Mouse (Mus musculus) kidney, embryonic 16.5 days (tissue): ENCODE data around the gene Frmd8. TPM values are rescaled to one million over a fixed set of nuclear protein-coding genes. Genes with fewer than 3 reads are reported as not detected.
A peak's percentile ranks its signal among the peaks of the same experiment; 100 is the strongest.

Experiments used
- ATAC-seq: fragments of 200-750 bp; cut with Nextera tagmentation; 2 replicates; pipeline ENCODE4 v1.8.0; 2017; ENCODE audit warnings: moderate TSS enrichment; ENCODE audit not compliant: low FRiP score, low TSS enrichment
- H3K27ac ChIP-seq: fragments of 300-500 bp; sonication (generic); 2 replicates; pipeline ENCODE4 v1.5.1; 2014; ENCODE audit warnings: low read length
- H3K27me3 ChIP-seq: fragments of 300-500 bp; sonication (generic); 2 replicates; pipeline ENCODE4 v1.6.1; 2014; ENCODE audit warnings: low read length, control low read depth, mixed read lengths; ENCODE audit not compliant: insufficient read depth
- H3K36me3 ChIP-seq: fragments of 300-500 bp; sonication (generic); 2 replicates; pipeline ENCODE4 v1.6.1; 2014; ENCODE audit warnings: low read length, control low read depth, mixed read lengths; ENCODE audit not compliant: insufficient read depth
- H3K4me1 ChIP-seq: fragments of 300-500 bp; sonication (generic); 2 replicates; pipeline ENCODE4 v1.6.1; 2014; ENCODE audit warnings: low read length, control low read depth, mixed read lengths; ENCODE audit not compliant: insufficient read depth
- H3K4me2 ChIP-seq: fragments of 300-500 bp; sonication (generic); replicated peaks from 2 replicates; pipeline ENCODE4 v1.6.1; 2014; ENCODE audit warnings: low read depth, low read length
- H3K4me3 ChIP-seq: fragments of 300-500 bp; sonication (generic); 2 replicates; pipeline ENCODE4 v1.5.1; 2014; ENCODE audit warnings: mild to moderate bottlenecking, low read length
- H3K9ac ChIP-seq: fragments of 300-500 bp; sonication (generic); replicated peaks from 2 replicates; pipeline ENCODE4 v1.6.1; 2014; ENCODE audit warnings: low read length
- H3K9me3 ChIP-seq: fragments of 300-500 bp; sonication (generic); 2 replicates; pipeline ENCODE4 v1.6.1; 2016; ENCODE audit warnings: low read length, control low read depth
- WGBS: fragments of 180-500 bp; shearing (Covaris S2); extraction: QIAGEN DNeasy Blood & Tissue Kit; methylation state at CpG from one replicate; pipeline ENCODE4 v1.1.7; 2014; 5-methylcytosine and 5-hydroxymethylcytosine counted together
- polyA plus RNA-seq: library from polyadenylated mRNA; unstranded; fragments of >200 nt; fragmentation: Nextera tagmentation; extraction: Ambion mirVana; gene quantifications from 2 replicates; pipeline ENCODE4 v1.2.1, GENCODE M21; 2015

Frmd8 gene
- polyA plus RNA-seq, 1 experiment from 2014 or later = 50.6 TPM

DNA sequence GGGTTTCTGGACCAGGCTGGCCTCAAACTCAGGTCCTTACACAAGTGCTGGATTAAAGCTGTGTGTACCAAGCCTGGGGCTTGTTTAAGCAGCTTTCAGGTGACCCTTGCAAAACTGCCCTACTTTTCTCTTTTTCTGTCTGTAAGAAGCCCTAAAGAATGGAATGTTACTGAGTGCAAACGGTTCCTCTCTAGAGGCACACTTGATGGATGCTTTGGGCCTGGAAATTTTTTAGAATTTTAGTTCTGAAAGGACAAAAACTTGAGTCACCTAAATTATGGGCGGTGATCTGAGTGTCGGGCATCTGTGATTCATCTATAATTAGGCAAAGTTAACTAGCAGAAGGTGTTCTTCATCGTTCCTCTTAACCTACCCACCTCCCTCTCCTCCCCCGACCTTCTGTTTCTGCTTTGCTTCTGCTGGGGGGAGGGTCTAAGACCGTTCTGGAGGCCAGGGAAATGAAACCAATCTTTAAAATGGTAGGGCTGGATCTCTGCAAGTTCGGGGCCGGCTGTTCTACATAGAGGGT, 70.6 kb downstream of the Frmd8 start:
- Histone ChIP-seq H3K27me3 (no peaks in the 10 kb centered on the region), H3K9ac (peak overlapping the region; percentile 91), H3K4me1 (peaks cover 51% of the 10 kb centered on the region), H3K4me2 (peak overlapping the region; percentile 91; the same call in 1 of the 2 replicates), H3K9me3 (no peaks in the 10 kb centered on the region), H3K4me3 (no peak overlapping the region), H3K27ac (peak overlapping the region; percentile 100), H3K36me3 (0 out of 2 replicates have a peak, but pooled peaks cover 3% of the 10 kb centered on the region)
- WGBS = 29% methylated on average over 8 of the region's 8 CpGs
- ATAC-seq = no peak

DNA sequence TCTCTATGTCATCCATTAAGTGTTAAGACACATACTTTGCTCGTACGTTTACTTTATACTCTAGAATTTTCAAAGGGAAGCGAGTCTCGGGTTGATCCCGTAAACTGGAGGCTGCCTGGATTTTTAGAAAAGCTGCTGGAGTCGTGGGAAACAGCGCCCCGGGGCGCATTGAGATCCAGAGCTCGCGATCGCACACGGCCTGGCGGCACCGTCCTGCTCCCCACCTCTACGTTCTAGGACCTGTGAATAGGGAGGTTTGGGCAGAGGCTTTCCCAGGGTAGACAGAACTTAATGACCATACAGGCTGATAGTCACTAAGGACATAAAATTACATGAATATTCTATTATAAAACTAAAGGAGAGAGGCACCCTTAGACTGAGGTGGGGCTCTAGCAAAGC, 71.2 kb downstream of the Frmd8 start:
- H3K27ac ChIP-seq = peak overlapping the region; percentile 100
- peak overlapping the region; percentile 91 for H3K4me2 ChIP-seq
- WGBS = under 1% methylated on average over 16 of the region's 16 CpGs
- peaks cover 48% of the 10 kb centered on the region for H3K4me1 ChIP-seq
- ATAC-seq = 0 out of 2 replicates have a peak, but pooled peaks have one; percentile 7
- H3K27me3 ChIP-seq = no peaks in the 10 kb centered on the region
- H3K9ac ChIP-seq = peak overlapping the region; percentile 91
- peak overlapping the region; percentile 30 for H3K4me3 ChIP-seq
- H3K9me3 ChIP-seq = no peaks in the 10 kb centered on the region
- peaks cover 3% of the 10 kb centered on the region; the same call in 1 of the 2 replicates for H3K36me3 ChIP-seq

DNA sequence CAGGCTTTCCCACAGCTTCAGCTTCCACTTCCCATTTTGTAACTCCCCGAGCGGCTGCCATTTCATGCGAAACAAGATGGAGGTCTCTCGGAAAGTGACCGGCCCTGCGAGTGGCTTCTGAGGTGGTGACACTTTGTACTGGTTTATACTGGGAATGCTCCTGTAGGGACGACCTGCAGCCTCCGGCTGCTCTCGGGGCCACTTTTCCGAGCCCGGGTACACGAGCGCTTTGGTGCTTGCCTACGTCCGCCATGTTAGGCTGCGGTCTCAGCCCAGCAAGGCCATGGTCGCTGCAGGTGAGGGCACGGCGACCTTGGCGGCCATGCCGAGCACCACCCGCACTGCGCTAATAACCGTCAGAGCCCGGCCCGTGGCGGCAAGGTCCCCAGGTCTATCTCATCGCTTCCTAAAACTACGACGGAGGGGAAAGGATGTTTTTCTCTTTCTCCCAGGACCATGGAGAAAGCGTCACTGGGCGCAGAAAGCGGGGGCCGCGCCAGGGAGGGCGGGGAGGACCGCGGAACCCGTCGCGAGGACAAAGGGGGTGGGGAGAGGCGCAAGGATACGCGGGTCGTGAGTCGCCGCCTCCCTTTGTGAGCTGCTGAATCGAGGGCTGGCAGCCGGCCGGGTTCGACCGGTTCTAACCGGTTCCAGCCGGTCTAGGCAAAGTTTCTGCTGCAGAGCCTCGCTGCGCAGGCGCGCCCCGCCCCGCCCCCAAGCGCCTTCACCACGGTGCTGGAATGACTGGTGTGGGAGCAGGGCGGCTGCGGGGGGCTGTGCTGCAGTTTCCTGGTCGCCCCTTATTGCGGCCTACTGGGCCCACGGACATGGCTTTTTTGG, 71.8 kb downstream of the Frmd8 start:
- no peaks in the 10 kb centered on the region for H3K27me3 ChIP-seq
- no peaks in the 10 kb centered on the region for H3K9me3 ChIP-seq
- peak overlapping the region; percentile 91 for H3K9ac ChIP-seq
- H3K4me3 ChIP-seq = peak overlapping the region; percentile 71
- ATAC-seq = peak; percentile 97
- H3K27ac ChIP-seq = peak overlapping the region; percentile 100
- peak overlapping the region; percentile 91 for H3K4me2 ChIP-seq
- H3K36me3 ChIP-seq = peaks cover 8% of the 10 kb centered on the region
- peaks cover 43% of the 10 kb centered on the region for H3K4me1 ChIP-seq
- under 1% methylated on average over 67 of the region's 67 CpGs for WGBS

DNA sequence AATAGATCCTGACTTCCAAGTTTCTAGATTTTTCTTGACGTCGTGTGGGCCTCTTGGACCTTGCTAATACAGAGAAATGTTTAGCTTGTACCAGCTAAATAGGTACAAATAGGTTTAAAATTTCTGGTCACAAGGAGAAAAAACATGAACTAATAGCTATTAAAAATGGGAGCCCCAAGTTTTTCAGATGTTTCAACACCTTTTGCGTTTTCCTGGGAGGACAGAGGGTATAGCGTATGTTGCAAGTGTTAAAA, 72.4 kb downstream of the Frmd8 start:
- no peak for ATAC-seq
- H3K36me3 ChIP-seq = peaks cover 12% of the 10 kb centered on the region
- H3K27ac ChIP-seq = peak overlapping the region; percentile 100
- no peaks in the 10 kb centered on the region for H3K9me3 ChIP-seq
- peak overlapping the region; percentile 91 for H3K9ac ChIP-seq
- 0% methylated on average over 4 of the region's 4 CpGs for WGBS
- H3K4me2 ChIP-seq = peak overlapping the region; percentile 91
- H3K4me1 ChIP-seq = peaks cover 41% of the 10 kb centered on the region
- no peaks in the 10 kb centered on the region for H3K27me3 ChIP-seq
- H3K4me3 ChIP-seq = peak overlapping the region; percentile 71

DNA sequence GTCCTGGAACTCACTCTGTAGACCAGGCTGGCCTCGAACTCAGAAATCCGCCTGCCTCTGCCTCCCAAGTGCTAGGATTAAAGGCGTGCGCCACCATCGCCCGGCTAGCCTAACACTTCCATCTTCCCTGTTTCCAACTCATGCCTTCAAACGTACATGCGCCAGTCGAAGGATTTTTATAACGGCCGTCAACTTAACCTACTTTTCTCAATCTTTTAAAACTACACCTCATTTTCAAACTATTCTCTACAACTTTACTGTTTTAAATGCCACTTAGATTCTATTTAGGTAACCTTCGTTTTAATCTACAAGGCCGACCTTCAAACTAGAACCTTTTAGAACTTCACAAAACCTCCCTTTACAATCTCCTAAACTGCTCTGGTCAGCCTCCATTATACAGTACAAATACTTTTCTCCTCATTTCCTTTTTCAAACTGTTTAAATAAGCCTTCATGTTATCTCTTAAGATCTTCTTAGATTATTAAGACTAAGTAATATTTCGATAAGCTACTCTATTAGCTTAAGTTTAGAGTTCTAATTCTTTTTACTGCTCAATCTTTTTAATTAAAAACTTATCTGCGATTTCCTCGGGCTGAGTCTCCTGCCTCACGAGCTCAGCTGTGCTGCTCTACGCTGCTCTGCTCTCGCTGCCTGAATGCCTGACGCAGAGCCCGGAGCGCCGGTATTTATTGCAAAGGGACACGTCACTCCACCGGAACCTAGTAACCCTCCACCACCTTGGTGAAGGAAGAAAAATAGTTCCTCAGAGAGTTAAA, 72.9 kb downstream of the Frmd8 start:
- WGBS = under 1% methylated on average over 25 of the region's 25 CpGs
- H3K4me2 ChIP-seq = peak overlapping the region; percentile 91
- no peak for ATAC-seq

DNA sequence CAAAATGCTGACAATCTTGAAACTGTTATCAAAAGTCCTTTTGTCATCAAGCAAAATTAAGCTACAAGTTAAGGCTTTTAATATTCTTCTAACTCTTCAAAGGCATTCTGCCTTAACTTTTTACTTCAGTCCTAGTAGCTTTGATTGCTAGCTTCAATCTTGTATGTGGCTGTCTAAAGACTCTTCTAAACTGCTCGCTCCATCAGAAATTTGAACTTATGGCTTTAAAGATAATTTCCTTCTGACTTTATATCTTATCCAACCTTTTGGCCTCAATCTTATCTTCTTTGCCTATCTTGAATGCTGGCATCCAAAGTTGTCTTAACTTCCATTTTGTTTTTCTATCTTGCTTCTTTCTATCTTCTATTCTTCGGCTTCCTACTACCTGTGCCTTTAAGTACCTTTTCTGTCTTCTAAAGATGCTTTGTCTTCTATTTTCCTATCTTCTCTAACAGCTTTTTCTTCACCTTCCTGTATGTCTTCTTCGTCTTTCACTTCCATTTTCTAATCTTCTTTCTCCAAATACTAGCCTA, 73.6 kb downstream of the Frmd8 start:
- H3K36me3 ChIP-seq = peaks cover 24% of the 10 kb centered on the region
- H3K9me3 ChIP-seq = no peaks in the 10 kb centered on the region
- H3K4me2 ChIP-seq = peak overlapping the region; percentile 91
- 2% methylated on average over 3 of the region's 3 CpGs for WGBS
- H3K4me3 ChIP-seq = peak overlapping the region; percentile 71
- peaks cover 44% of the 10 kb centered on the region for H3K4me1 ChIP-seq
- peak overlapping the region; percentile 97 for H3K9ac ChIP-seq
- peak overlapping the region; percentile 91 for H3K27ac ChIP-seq
- no peak for ATAC-seq
- no peaks in the 10 kb centered on the region for H3K27me3 ChIP-seq

More for the DNA sequence above, 72.9 kb downstream of the Frmd8 start:
- peaks cover 43% of the 10 kb centered on the region for H3K4me1 ChIP-seq
- H3K9ac ChIP-seq = peak overlapping the region; percentile 91
- no peaks in the 10 kb centered on the region for H3K27me3 ChIP-seq
- H3K36me3 ChIP-seq = peaks cover 17% of the 10 kb centered on the region
- H3K9me3 ChIP-seq = no peaks in the 10 kb centered on the region
- H3K4me3 ChIP-seq = peak overlapping the region; percentile 71
- peak overlapping the region; percentile 100 for H3K27ac ChIP-seq

DNA sequence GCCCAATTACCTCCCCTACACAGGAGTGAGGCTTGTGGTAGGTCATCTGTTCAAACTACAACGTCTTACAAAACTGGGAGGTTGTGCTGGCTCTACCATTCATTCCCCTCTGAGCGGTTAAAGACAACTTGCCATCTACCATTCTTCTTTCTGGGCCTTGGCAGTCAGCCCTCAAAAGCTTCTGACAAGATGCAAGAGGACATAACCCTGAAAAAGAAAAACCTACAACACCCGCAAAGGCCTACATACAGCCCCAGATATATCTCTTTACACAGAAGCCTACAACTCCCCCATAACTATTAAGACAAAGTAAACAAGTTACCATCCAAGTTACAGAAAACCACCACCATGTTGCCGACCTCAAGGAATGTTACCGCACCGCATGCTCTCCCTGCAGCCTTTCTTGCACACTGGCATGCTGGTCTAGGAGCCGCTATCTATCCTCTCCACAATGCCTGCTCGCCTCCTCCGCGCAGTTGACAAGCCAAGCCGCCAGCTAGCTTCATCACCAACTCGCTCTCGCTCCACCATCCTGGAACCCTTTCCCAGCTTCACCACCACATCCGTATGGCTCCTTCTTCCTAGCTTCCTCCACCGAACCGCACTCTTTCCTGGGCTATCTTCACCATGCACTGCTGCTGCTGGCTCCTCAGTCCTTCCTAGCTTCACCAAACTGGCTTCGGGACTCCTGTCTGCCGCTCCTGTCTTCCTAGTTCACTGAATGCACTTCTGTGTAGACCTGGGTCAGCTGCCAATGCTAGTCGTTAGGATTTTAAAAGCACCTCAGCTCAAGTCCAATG, 74.2 kb downstream of the Frmd8 start:
- Histone ChIP-seq H3K27ac (peak overlapping the region; percentile 91), H3K27me3 (no peaks in the 10 kb centered on the region), H3K36me3 (peaks cover 31% of the 10 kb centered on the region), H3K4me3 (peak overlapping the region; percentile 71), H3K9me3 (no peaks in the 10 kb centered on the region), H3K4me2 (peak overlapping the region; percentile 91), H3K4me1 (peaks cover 44% of the 10 kb centered on the region), H3K9ac (peak overlapping the region; percentile 97)
- ATAC-seq = no peak
- under 1% methylated on average over 19 of the region's 19 CpGs for WGBS

DNA sequence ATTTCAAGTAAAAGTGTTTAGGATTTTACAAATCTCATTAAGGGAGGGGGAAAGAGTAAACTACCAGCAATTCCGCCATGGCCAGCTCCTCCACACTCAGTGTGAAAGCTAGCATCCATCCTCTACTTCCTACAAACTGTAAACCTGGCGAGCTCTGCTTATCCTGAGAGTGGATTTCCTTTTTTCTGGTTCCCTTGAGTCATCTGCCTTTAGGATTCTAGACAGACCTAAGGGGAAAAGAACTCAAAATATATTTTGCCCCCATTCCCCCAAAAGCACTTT, 74.8 kb downstream of the Frmd8 start:
- WGBS = 0% methylated on average over 2 of the region's 2 CpGs
- H3K9me3 ChIP-seq = no peaks in the 10 kb centered on the region
- ATAC-seq = no peak
- H3K27ac ChIP-seq = peak overlapping the region; percentile 91
- peaks cover 36% of the 10 kb centered on the region for H3K36me3 ChIP-seq
- peaks cover 39% of the 10 kb centered on the region for H3K4me1 ChIP-seq
- peak overlapping the region; percentile 97 for H3K9ac ChIP-seq
- H3K27me3 ChIP-seq = no peaks in the 10 kb centered on the region
- peak overlapping the region; percentile 71 for H3K4me3 ChIP-seq
- H3K4me2 ChIP-seq = peak overlapping the region; percentile 91
